ENCODE assay signal across 8 mouse cellular contexts in the genomic region with DNA sequence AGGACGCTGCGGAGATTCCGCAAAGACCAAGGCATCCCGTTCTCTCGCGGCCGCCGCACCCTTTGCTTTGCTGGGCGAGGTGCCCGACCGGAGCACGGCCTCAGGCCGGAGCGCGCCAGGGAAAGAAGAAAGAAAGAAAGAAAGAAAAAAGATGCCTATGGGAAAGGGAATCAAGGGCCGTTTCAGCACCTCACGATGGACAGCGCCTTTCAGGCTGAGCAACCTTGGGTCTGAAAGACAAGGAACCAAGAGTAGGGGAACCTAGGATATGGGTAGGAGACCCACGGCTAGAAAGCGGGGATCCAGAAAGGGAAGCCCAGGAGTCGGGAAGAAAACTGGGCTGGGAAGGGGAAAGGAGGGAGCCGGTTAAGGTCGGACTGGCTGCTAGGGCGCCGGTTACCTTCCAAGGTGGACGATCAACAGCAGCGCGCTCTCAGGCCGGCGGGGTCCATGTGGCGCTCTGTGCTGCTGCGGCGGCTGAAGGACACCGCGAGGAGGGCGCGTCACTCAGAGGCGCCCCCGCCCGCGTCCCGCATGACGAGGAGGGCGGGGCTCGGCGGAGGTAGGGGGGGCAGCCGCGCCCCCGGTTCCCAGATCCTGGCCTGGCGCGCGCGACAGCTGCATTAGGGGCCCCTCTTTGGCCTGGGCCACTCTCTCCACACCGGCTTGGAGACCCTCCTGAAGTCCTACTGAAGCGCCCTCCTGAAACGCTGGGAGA. TPM values are rescaled to one million over a fixed set of nuclear protein-coding genes. Genes with fewer than 3 reads are reported as not detected.
DNase-seq lines count a peak whose midpoint lies in the region; ATAC-seq and TF ChIP-seq lines count a peak whose summit lies in the region.

Gene Cplx1, minus strand, starts transcription at position 536 of the 718 bp plus-strand sequence.

- no peak within 1 kb of the TSS for H3K9ac ChIP-seq in intestine, embryonic 15.5 days
- peak within 1 kb of the TSS; percentile 75 for H3K9ac ChIP-seq in midbrain, embryonic 14.5 days (replicated peaks; ENCODE audit: low read length)
- no peak within 1 kb of the TSS for H3K9ac ChIP-seq in stomach, postnatal 0 days (ENCODE audit: low read length)

- H3K4me2 ChIP-seq in intestine, embryonic 15.5 days (replicated peaks): peak within 1 kb of the TSS; percentile 69
- peak within 1 kb of the TSS; percentile 76 for H3K4me2 ChIP-seq in midbrain, embryonic 14.5 days (ENCODE audit: low read length)
- H3K4me2 ChIP-seq in stomach, postnatal 0 days (replicated peaks; ENCODE audit: low read depth): peak within 1 kb of the TSS; percentile 41

- intact Hi-C loops in left cerebral cortex, postnatal 36 days (cut with DNase I): no loop called here

- H3K9me3 ChIP-seq in megakaryocyte, embryonic 14.5 days: no peaks in the 10 kb centered on the region
- H3K9me3 ChIP-seq in intestine, embryonic 15.5 days: no peaks in the 10 kb centered on the region
- no peaks in the 10 kb centered on the region for H3K9me3 ChIP-seq in midbrain, embryonic 14.5 days (ENCODE audit: control insufficient read depth, low read length)
- no peaks in the 10 kb centered on the region for H3K9me3 ChIP-seq in stomach, postnatal 0 days (ENCODE audit: control insufficient read depth, low read length)

- WGBS in intestine, embryonic 15.5 days: 1% methylated on average over 52 of the region's 56 CpGs
- under 1% methylated on average over 56 of the region's 56 CpGs for WGBS in midbrain, embryonic 14.5 days
- WGBS in stomach, postnatal 0 days: under 1% methylated on average over 54 of the region's 56 CpGs

- H3K4me3 ChIP-seq in megakaryocyte, embryonic 14.5 days (replicated peaks): peak within 1 kb of the TSS; percentile 75
- peak within 1 kb of the TSS; percentile 31 for H3K4me3 ChIP-seq in intestine, embryonic 15.5 days (replicated peaks)
- peak within 1 kb of the TSS; percentile 54 for H3K4me3 ChIP-seq in midbrain, embryonic 14.5 days (replicated peaks; ENCODE audit: low read depth, low read length)
- H3K4me3 ChIP-seq in stomach, postnatal 0 days (ENCODE audit: low read depth, low read length): no peak within 1 kb of the TSS

- peak; percentile 84 for DNase-seq in cerebellum, adult 9-10 months
- peak; percentile 28 to 77 for DNase-seq in frontal cortex, adult 2 months (ENCODE audit: extremely low spot score in 1 of 2, low spot score in 1 of 2)
- peak; percentile 73 to 82 for DNase-seq in left cerebral cortex, postnatal 36 days (ENCODE audit: low spot score in 2 of 2)
- peak; percentile 88 for DNase-seq in midbrain, embryonic 14.5 days
- DNase-seq in stomach, postnatal 0 days (ENCODE audit: low spot score): peak; percentile 72

- no peak for TF ChIP-seq EP300 in stomach, postnatal 0 days (optimal IDR thresholded peaks at IDR 0.05)

- H3K27me3 ChIP-seq in megakaryocyte, embryonic 14.5 days (replicated peaks): peaks cover 89% of the 10 kb centered on the region
- H3K27me3 ChIP-seq in intestine, embryonic 15.5 days (replicated peaks): peaks cover 32% of the 10 kb centered on the region
- H3K27me3 ChIP-seq in midbrain, embryonic 14.5 days (ENCODE audit: control insufficient read depth, insufficient read depth, low read length): peaks cover 17% of the 10 kb centered on the region; the same call in 1 of the 2 replicates
- H3K27me3 ChIP-seq in stomach, postnatal 0 days (ENCODE audit: control insufficient read depth, insufficient read depth, low read length): no peaks in the 10 kb centered on the region

- H3K27ac ChIP-seq in intestine, embryonic 15.5 days: no peak within 1 kb of the TSS
- peak within 1 kb of the TSS; percentile 75 for H3K27ac ChIP-seq in midbrain, embryonic 14.5 days (replicated peaks; ENCODE audit: low read depth, low read length)
- no peak within 1 kb of the TSS for H3K27ac ChIP-seq in stomach, postnatal 0 days (replicated peaks)

- H3K36me3 ChIP-seq in megakaryocyte, embryonic 14.5 days (replicated peaks; ENCODE audit: low read length): no peaks in the 10 kb centered on the region
- H3K36me3 ChIP-seq in intestine, embryonic 15.5 days: no peaks in the 10 kb centered on the region
- no peaks in the 10 kb centered on the region for H3K36me3 ChIP-seq in midbrain, embryonic 14.5 days (ENCODE audit: control insufficient read depth, insufficient read depth, low read length)
- H3K36me3 ChIP-seq in stomach, postnatal 0 days (ENCODE audit: control insufficient read depth, insufficient read depth, low read length): no peaks in the 10 kb centered on the region

- H3K4me1 ChIP-seq in megakaryocyte, embryonic 14.5 days: peaks cover 14% of the 10 kb centered on the region
- H3K4me1 ChIP-seq in intestine, embryonic 15.5 days (replicated peaks): peaks cover 7% of the 10 kb centered on the region; the same call in 1 of the 2 replicates
- 0 out of 2 replicates have a peak, but pooled peaks cover 3% of the 10 kb centered on the region for H3K4me1 ChIP-seq in midbrain, embryonic 14.5 days (ENCODE audit: control insufficient read depth, insufficient read depth, low read length)
- no peaks in the 10 kb centered on the region for H3K4me1 ChIP-seq in stomach, postnatal 0 days (replicated peaks; ENCODE audit: control insufficient read depth, insufficient read depth)

- no peak for TF ChIP-seq CTCF in stomach, postnatal 0 days (IDR thresholded peaks at IDR 0.05; ENCODE audit: low read depth)

- ATAC-seq in megakaryocyte, adult 5-6 weeks (ENCODE audit: poor library complexity, severe bottlenecking): no peak
- ATAC-seq in intestine, embryonic 15.5 days: peak; percentile 87
- peak; percentile 90 for ATAC-seq in midbrain, embryonic 14.5 days (ENCODE audit: low FRiP score, low TSS enrichment)
- ATAC-seq in stomach, postnatal 0 days (ENCODE audit: low FRiP score, low TSS enrichment): peak; percentile 65; the same call in 1 of the 2 replicates

RNA-seq across cellular contexts. Expression of gene Cplx1, which starts in this region (rescaled TPM):
- 0.19 and 2.0 TPM in 2 replicates for polyA plus RNA-seq in megakaryocyte, embryonic 14.5 days (2012; ENCODE audit: insufficient read depth, low replicate concordance)
- total RNA-seq in megakaryocyte, adult 5-6 weeks (2015): 0.34 TPM in 1 of 2 replicates, not detected in the other
- total RNA-seq in megakaryocyte, adult 5-6 weeks (2017): not detected in 2 replicates
- 398 and 463 TPM in 2 replicates for polyA plus RNA-seq in frontal cortex, adult 2 months (2012; rRNA removed)
- 3.0 and 3.3 TPM in 2 replicates for polyA plus RNA-seq in intestine, embryonic 15.5 days (2015; fragmentation: Nextera tagmentation; extraction: Ambion mirVana)
- total RNA-seq in left cerebral cortex, postnatal 36 days (2021): 100 to 1,000 TPM; 644 to 792 TPM
- polyA plus RNA-seq in midbrain, embryonic 14.5 days (2014; fragmentation: Nextera tagmentation; extraction: Ambion mirVana): 60.3 and 76.9 TPM in 2 replicates
- 1.8 and 2.2 TPM in 2 replicates for polyA plus RNA-seq in stomach, postnatal 0 days (2015; fragmentation: Nextera tagmentation; extraction: Ambion mirVana)

Comparison
In these comparisons a context has a peak if more than half of its experiments do, and no peak if none do; other contexts are left out.
1. RNA of gene Cplx1 (total RNA-seq): 644 to 792 TPM in left cerebral cortex, postnatal 36 days; 0.34 TPM in megakaryocyte, adult 5-6 weeks; every median in the first group is over 100 times any median in the second.
2. RNA of gene Cplx1 (polyA plus RNA-seq): 398 to 463 TPM in frontal cortex, adult 2 months and 60.3 to 76.9 TPM in midbrain, embryonic 14.5 days; 3.0 to 3.3 TPM in intestine, embryonic 15.5 days, 1.8 to 2.2 TPM in stomach, postnatal 0 days and 0.19 to 2.0 TPM in megakaryocyte, embryonic 14.5 days; every median in the first group is over 10 times any median in the second.
3. Peak in every context shown above with its lines, with median percentiles within 50 percentile points of each other: DNase-seq and H3K4me2 ChIP-seq.